Mouse (Mus musculus) kidney, postnatal 25 days (tissue): Measurements from ENCODE around the gene 2310057N15Rik.
A peak's percentile ranks its signal among the peaks of the same experiment; 100 is the strongest.
"Not testable (repeated sequence)": the region's sequence is repeated elsewhere in the genome, so short reads cannot be mapped to it uniquely, and the experiment has no call there.

Source experiments
- DNase-seq, 2 experiments: peaks; one replicate each; pipeline ENCODE4 v3.0.0; 2021; ENCODE audit warnings: mixed read lengths in 2 of 2

2310057N15Rik gene

GRCm38 (mm10) chr16:88774106-88774505 is at the start of gene 2310057N15Rik:
Gene 2310057N15Rik, minus strand, starts transcription at chr16:88774206.
- DNase-seq: no peak

DNA sequence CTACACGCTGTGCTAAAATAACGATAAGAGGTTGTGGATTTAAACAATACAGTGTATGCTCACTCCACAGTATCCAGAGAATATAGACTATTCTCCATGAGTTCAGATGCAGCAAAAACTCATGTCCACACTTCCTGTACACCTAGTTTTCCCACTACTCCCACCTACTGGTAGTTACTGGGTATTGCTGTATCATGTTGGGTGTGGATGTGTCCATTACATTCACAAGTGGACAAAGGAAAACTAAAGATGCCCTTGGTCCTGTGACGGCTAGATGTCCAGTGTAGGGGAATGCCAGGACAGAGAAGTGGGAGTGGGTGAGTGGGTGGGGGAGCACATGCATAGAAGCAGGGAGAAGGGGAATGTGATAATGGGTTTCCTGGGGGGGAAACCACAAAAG is 49.7 kb upstream of the 2310057N15Rik start:
- DNase-seq: peak; percentile 32

- peak in 1 of 2 experiments; percentile 35 for DNase-seq
Measured at GRCm38 (mm10) chr16:88820066-88820465, 46.1 kb upstream of the 2310057N15Rik start, which contains the start of gene Krtap15. Gene Krtap15, plus strand, starts transcription at chr16:88820215.

DNA sequence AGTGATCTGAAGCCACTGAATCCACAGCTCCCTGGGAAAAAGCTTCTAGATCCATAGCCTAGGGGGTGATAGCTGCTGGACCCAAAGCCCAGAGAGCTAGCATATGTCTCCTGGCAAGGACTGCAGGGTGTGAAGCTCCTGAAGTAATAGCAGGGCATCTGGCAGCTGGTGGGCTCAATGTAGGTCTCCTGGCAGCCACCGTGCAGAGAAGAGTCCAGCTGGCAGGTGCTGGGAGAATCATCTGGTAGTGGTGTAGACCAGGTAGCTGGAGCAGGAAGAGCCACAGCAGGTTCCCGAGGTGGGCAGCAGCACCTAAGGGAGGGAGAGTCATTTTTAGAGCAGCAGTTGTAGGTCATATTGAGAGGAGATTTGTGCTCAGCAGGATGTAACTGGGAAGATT is 37.8 kb upstream of the 2310057N15Rik start, which contains the start of gene Gm20741:
Gene Gm20741, minus strand, starts transcription at position 394 of the 400 bp plus-strand sequence.
- peak in 1 of 2 experiments; percentile 22 for DNase-seq

GRCm38 (mm10) chr16:88786786-88787185 is 12.8 kb upstream of the 2310057N15Rik start:
- no peak for DNase-seq

DNA sequence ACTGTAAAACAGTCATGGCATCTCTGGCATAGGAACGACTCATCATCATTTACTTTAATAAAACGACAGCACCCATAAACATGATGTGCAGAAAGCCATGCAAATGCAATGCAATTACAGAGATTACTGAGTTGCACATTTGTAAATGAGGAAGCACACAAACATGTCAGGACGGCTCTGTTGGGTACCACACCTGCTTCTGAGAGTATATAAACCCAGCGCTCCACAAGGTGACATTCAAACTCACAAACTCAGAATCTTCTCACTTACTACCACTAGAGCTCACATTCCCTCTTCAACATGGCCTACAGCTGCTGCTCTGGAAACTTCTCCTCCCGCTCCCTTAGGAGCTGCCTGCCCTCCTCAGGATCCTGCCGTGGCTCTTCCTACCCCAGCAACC is 3.6 kb upstream of the 2310057N15Rik start, which contains the start of gene Gm5965:
Gene Gm5965, plus strand, starts transcription at position 301 of the 400 bp plus-strand sequence.
- DNase-seq: no peak

- not testable (repeated sequence) for DNase-seq
Measured at GRCm38 (mm10) chr16:88758547-88758946, 15.5 kb downstream of the 2310057N15Rik start, which contains the start of gene 2310034C09Rik. Gene 2310034C09Rik, plus strand, starts transcription at chr16:88758847.

DNA sequence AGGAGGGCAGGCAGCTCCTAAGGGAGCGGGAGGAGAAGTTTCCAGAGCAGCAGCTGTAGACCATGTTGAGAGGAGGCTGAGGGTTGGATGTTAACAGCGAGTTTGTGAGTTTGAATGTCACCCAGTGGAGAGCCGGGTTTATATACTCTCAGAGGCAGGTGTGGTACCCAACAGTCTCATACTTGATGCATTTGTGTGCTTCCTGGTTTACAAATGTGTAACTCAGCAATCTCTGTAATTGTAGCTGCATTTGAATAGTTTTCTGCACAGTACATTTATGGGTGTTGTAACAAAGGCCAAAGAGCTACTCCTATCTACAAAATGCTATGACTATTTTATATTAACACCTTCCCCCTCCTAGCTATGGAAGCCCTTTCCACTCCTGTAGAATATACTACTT is 22.5 kb downstream of the 2310057N15Rik start, which contains the start of gene Krtap13:
Gene Krtap13, minus strand, starts transcription at position 101 of the 400 bp plus-strand sequence.
- DNase-seq: not testable (repeated sequence)

- DNase-seq: no peak
Measured at GRCm38 (mm10) chr16:88747943-88748342, 26.1 kb downstream of the 2310057N15Rik start.

- DNase-seq: no peak
Measured at GRCm38 (mm10) chr16:88744750-88745340, 29.2 kb downstream of the 2310057N15Rik start.

DNA sequence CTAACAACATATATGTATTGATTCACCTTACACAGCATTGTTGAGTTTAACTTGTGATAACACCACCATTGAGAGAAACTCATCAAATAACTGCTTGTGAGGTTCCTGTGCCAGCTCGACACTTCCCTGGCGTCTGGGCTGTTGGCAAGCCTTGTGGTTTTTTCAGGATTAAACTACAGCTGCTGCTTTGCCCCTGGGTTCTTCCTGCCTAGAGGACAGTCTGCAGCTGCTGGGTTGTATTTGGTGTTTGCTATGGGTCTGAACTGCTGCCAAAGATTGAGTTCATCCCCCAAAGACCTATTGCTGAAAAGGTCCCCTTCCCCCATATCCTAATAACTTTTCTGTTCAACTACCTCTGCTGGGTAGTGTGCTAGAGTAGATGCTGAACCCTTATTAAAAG is 38.6 kb downstream of the 2310057N15Rik start:
- DNase-seq: no peak

DNA sequence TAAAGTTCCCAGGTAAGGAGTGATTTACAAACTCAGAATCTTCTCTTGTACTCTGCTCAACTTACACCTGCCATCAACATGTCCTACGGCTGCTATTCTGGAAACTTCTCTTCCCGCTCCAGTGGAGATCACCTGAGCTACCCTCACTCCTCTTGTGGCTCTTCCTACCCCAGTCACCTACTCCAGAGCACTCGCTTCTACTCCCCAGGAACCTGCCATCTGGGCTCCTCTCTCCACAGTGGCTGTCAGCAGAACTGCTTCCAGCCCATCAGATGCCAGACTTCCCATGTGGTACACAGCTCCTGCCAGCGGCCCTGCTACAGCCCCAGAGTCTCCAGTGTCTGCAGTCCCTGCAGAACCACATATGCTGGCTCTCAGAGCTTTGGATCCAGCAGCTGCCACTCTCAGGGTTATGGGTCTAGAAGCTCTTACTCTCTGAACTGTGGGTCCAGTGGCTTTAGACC is 45.2 kb downstream of the 2310057N15Rik start, which contains the start of gene Krtap13-1:
Gene Krtap13-1, plus strand, starts transcription at position 51 of the 464 bp plus-strand sequence.
- no peak for DNase-seq
